Mouse (Mus musculus) neural tube, embryonic 14.5 days (tissue): ENCODE data around the gene Pdzk1. TPM values are rescaled to one million over a fixed set of nuclear protein-coding genes. Genes with fewer than 3 reads are reported as not detected.

Experiments used
- ATAC-seq: fragments of 200-750 bp; cut with Nextera tagmentation; 2 replicates; pipeline ENCODE4 v1.8.0; 2017; ENCODE audit warnings: low read depth, mild to moderate bottlenecking, moderate TSS enrichment, moderate library complexity
- H3K27ac ChIP-seq: fragments of 300-500 bp; sonication (generic); 2 replicates; pipeline ENCODE4 v1.5.1; 2014; ENCODE audit warnings: low read depth, mild to moderate bottlenecking, control low read depth, low read length, moderate library complexity, mixed read lengths
- H3K27me3 ChIP-seq: fragments of 300-500 bp; sonication (generic); 2 replicates; pipeline ENCODE4 v1.6.1; 2014; ENCODE audit warnings: low read length; ENCODE audit not compliant: control insufficient read depth, insufficient read depth
- H3K36me3 ChIP-seq: fragments of 300-500 bp; sonication (generic); 2 replicates; pipeline ENCODE4 v1.6.1; 2014; ENCODE audit warnings: low read length, mixed read lengths; ENCODE audit not compliant: control insufficient read depth, insufficient read depth
- H3K4me1 ChIP-seq: fragments of 300-500 bp; sonication (generic); 2 replicates; pipeline ENCODE4 v1.6.1; 2014; ENCODE audit warnings: low read length; ENCODE audit not compliant: control insufficient read depth, insufficient read depth
- H3K4me2 ChIP-seq: fragments of 300-500 bp; sonication (generic); 2 replicates; pipeline ENCODE4 v1.6.1; 2014; ENCODE audit warnings: mild to moderate bottlenecking, low read depth, low read length, control low read depth
- H3K4me3 ChIP-seq: fragments of 300-500 bp; sonication (generic); 2 replicates; pipeline ENCODE4 v1.5.1; 2014; ENCODE audit warnings: low read depth, low read length, control low read depth, mixed read lengths
- H3K9ac ChIP-seq: fragments of 300-500 bp; sonication (generic); replicated peaks from 2 replicates; pipeline ENCODE4 v1.6.1; 2014; ENCODE audit warnings: low read depth, mild to moderate bottlenecking, control low read depth, low read length, mixed read lengths
- H3K9me3 ChIP-seq: fragments of 300-500 bp; sonication (generic); 2 replicates; pipeline ENCODE4 v1.6.1; 2016; ENCODE audit warnings: low read length; ENCODE audit not compliant: control insufficient read depth
- WGBS: fragments of 180-500 bp; shearing (Covaris S2); extraction: QIAGEN DNeasy Blood & Tissue Kit; methylation state at CpG from one replicate; pipeline ENCODE4 v1.1.7; 2014; 5-methylcytosine and 5-hydroxymethylcytosine counted together
- polyA plus RNA-seq: library from polyadenylated mRNA; unstranded; fragments of >200 nt; fragmentation: Nextera tagmentation; extraction: Ambion mirVana; gene quantifications from 2 replicates; pipeline ENCODE4 v1.2.1, GENCODE M21; 2014

The Pdzk1 gene
- polyA plus RNA-seq, 1 experiment from 2014 or later: not detected

- H3K4me1 ChIP-seq: peaks cover 6% of the 10 kb centered on the region
- ATAC-seq: no peak
- no peak overlapping the region for H3K4me2 ChIP-seq
- H3K4me3 ChIP-seq: no peak overlapping the region
- H3K36me3 ChIP-seq: 0 out of 2 replicates have a peak, but pooled peaks cover 2% of the 10 kb centered on the region
- 90% methylated on average over 4 of the region's 4 CpGs for WGBS
- H3K9me3 ChIP-seq: no peaks in the 10 kb centered on the region
- H3K9ac ChIP-seq: no peak overlapping the region
- 0 out of 2 replicates have a peak, but pooled peaks cover 2% of the 10 kb centered on the region for H3K27me3 ChIP-seq
- H3K27ac ChIP-seq: no peak overlapping the region
Measured at GRCm38 (mm10) chr3:96902336-96902999, 73.4 kb downstream of the Pdzk1 start.

GRCm38 (mm10) chr3:96904393-96904792 lies 75.3 kb downstream of the Pdzk1 start, which contains the start of gene Gja5:
Gene Gja5 (plus strand): TSS chr3:96904693.
- H3K36me3 ChIP-seq: no peaks in the 10 kb centered on the region
- ATAC-seq: no peak
- H3K4me2 ChIP-seq: peak within 1 kb of the TSS; percentile 81
- WGBS: 14% methylated on average over 14 of the region's 14 CpGs
- peak within 1 kb of the TSS; percentile 55; the same call in 1 of the 2 replicates for H3K27ac ChIP-seq
- H3K9ac ChIP-seq: peak within 1 kb of the TSS; percentile 97
- peak within 1 kb of the TSS; percentile 98 for H3K4me3 ChIP-seq
- H3K27me3 ChIP-seq: 0 out of 2 replicates have a peak, but pooled peaks cover 2% of the 10 kb centered on the region
- H3K4me1 ChIP-seq: peaks cover 6% of the 10 kb centered on the region
- H3K9me3 ChIP-seq: no peaks in the 10 kb centered on the region

- H3K9me3 ChIP-seq: no peaks in the 10 kb centered on the region
- H3K4me1 ChIP-seq: peaks cover 6% of the 10 kb centered on the region
- H3K4me2 ChIP-seq: peak within 1 kb of the TSS; percentile 81
- no peaks in the 10 kb centered on the region for H3K36me3 ChIP-seq
- peak within 1 kb of the TSS; percentile 98 for H3K4me3 ChIP-seq
- H3K27ac ChIP-seq: peak within 1 kb of the TSS; percentile 55; the same call in 1 of the 2 replicates
- peak within 1 kb of the TSS; percentile 97 for H3K9ac ChIP-seq
- ATAC-seq: peak; percentile 98
- 0 out of 2 replicates have a peak, but pooled peaks cover 2% of the 10 kb centered on the region for H3K27me3 ChIP-seq
- WGBS: under 1% methylated on average over 37 of the region's 40 CpGs
Measured at GRCm38 (mm10) chr3:96904851-96905541, 75.9 kb downstream of the Pdzk1 start, which contains the start of gene Gpr89. Gene Gpr89 (minus strand): TSS chr3:96905346.

GRCm38 (mm10) chr3:96905592-96905991 lies 76.5 kb downstream of the Pdzk1 start:
- H3K27ac ChIP-seq: no peak overlapping the region
- 47% methylated on average over 9 of the region's 9 CpGs for WGBS
- peak; percentile 46 for ATAC-seq

More at GRCm38 (mm10) chr3:96905592-96905991, 76.5 kb downstream of the Pdzk1 start:
- Histone ChIP-seq H3K9ac (no peak overlapping the region), H3K4me2 (peak overlapping the region; percentile 81), H3K36me3 (no peaks in the 10 kb centered on the region), H3K27me3 (0 out of 2 replicates have a peak, but pooled peaks cover 2% of the 10 kb centered on the region), H3K4me3 (peak overlapping the region; percentile 98), H3K9me3 (no peaks in the 10 kb centered on the region), H3K4me1 (peaks cover 6% of the 10 kb centered on the region)

Other genes with a start within 250 kb of the Pdzk1 start
- gene Polr3gl, start 235.1 kb upstream of the Pdzk1 start, polyA plus RNA-seq: 20.5 and 22.9 TPM in 2 replicates
- 18.6 and 21.0 TPM in 2 replicates for gene Ankrd34a, start 232.6 kb upstream of the Pdzk1 start, polyA plus RNA-seq
- 7.4 and 7.6 TPM in 2 replicates for gene Lix1l, start 228.1 kb upstream of the Pdzk1 start, polyA plus RNA-seq
- 115 and 117 TPM in 2 replicates for gene Rbm8a, start 199.4 kb upstream of the Pdzk1 start, polyA plus RNA-seq
- gene Pex11b, start 193.9 kb upstream of the Pdzk1 start, polyA plus RNA-seq: 58.3 and 59.6 TPM in 2 replicates
- gene Gm42957, start 193.8 kb upstream of the Pdzk1 start, polyA plus RNA-seq: 0.15 TPM in 1 of 2 replicates, not detected in the other
- 1.0 and 1.3 TPM in 2 replicates for gene Itga10, start 183.7 kb upstream of the Pdzk1 start, polyA plus RNA-seq
- gene Ankrd35, start 159.2 kb upstream of the Pdzk1 start, polyA plus RNA-seq: 0.83 and 1.0 TPM in 2 replicates
- 20.9 and 24.7 TPM in 2 replicates for gene Pias3, start 132.9 kb upstream of the Pdzk1 start, polyA plus RNA-seq
- 19.1 and 21.7 TPM in 2 replicates for gene Nudt17, start 120.7 kb upstream of the Pdzk1 start, polyA plus RNA-seq
- 32.4 and 35.3 TPM in 2 replicates for gene Polr3c, start 101.7 kb upstream of the Pdzk1 start, polyA plus RNA-seq
- gene Rnf115, start 101.6 kb upstream of the Pdzk1 start, polyA plus RNA-seq: 81.9 and 86.5 TPM in 2 replicates
- 0.41 and 0.48 TPM in 2 replicates for gene Cd160, start 67 bp downstream of the Pdzk1 start, polyA plus RNA-seq
- 1.1 and 1.2 TPM in 2 replicates for gene Gja5, start 75.4 kb downstream of the Pdzk1 start, polyA plus RNA-seq
- 40.2 and 41.8 TPM in 2 replicates for gene Gpr89, start 76.1 kb downstream of the Pdzk1 start, polyA plus RNA-seq
- 0.03 and 0.05 TPM in 2 replicates for gene Gja8, start 96.7 kb downstream of the Pdzk1 start, polyA plus RNA-seq